Mouse (Mus musculus) MEL (cell line): Measurements from ENCODE around the gene Gm10271.

Source experiments
- CHD2 ChIP-seq: IDR thresholded peaks from 2 replicates; pipeline ENCODE4 v1.6.1; 2011; ENCODE audit warnings: low read length, improper control_type of control experiment
- CTCF ChIP-seq, 3 experiments: IDR thresholded peaks in 2 of 3; conservative IDR thresholded peaks in 1 of 3; 2 replicates each; pipeline ENCODE4 v1.5.1; 2011 to 2012; ENCODE audit warnings: low read length in 3 of 3, low read depth in 2 of 3, mild to moderate bottlenecking in 2 of 3, improper control_type of control experiment in 1 of 3, inconsistent platforms in 1 of 3, mixed read lengths in 1 of 3, moderate library complexity in 1 of 3; ENCODE audit not compliant: control insufficient read depth in 1 of 3, insufficient read depth in 1 of 3, poor library complexity in 1 of 3, severe bottlenecking in 1 of 3
- HCFC1 ChIP-seq: IDR thresholded peaks from 2 replicates; pipeline ENCODE4 v1.6.1; 2012; ENCODE audit warnings: low read depth, mild to moderate bottlenecking, inconsistent platforms, low read length, improper control_type of control experiment, moderate library complexity
- MAZ ChIP-seq: IDR thresholded peaks from 2 replicates; pipeline ENCODE4 v1.6.1; 2012; ENCODE audit warnings: low read depth, mild to moderate bottlenecking, inconsistent platforms, low read length, improper control_type of control experiment
- POLR2AphosphoS2 ChIP-seq: IDR thresholded peaks from 2 replicates; pipeline ENCODE4 v1.6.1; 2011; ENCODE audit warnings: low read length, improper control_type of control experiment
- POLR2AphosphoS5 ChIP-seq: IDR thresholded peaks from 2 replicates; pipeline ENCODE4 v1.6.1; 2012; ENCODE audit warnings: low read depth, borderline replicate concordance, mild to moderate bottlenecking, inconsistent platforms, low read length, moderate library complexity, mixed read lengths
- SIN3A ChIP-seq: IDR thresholded peaks from 2 replicates; pipeline ENCODE4 v1.6.1; 2012; ENCODE audit warnings: low read length, improper control_type of control experiment, inconsistent platforms
- SMC3 ChIP-seq: IDR thresholded peaks from 2 replicates; pipeline ENCODE4 v1.6.1; 2011; ENCODE audit warnings: low read depth, low read length, improper control_type of control experiment
- TAL1 ChIP-seq: IDR thresholded peaks from 2 replicates; pipeline ENCODE4 v1.6.1; 2012; ENCODE audit warnings: mild to moderate bottlenecking, inconsistent platforms, low read length, moderate library complexity, mixed read lengths
- USF1 ChIP-seq: IDR thresholded peaks from 2 replicates; pipeline ENCODE4 v1.6.1; 2014; ENCODE audit warnings: low read depth, mild to moderate bottlenecking, inconsistent platforms, low read length, improper control_type of control experiment, moderate library complexity
- ZNF384 ChIP-seq: IDR thresholded peaks from 2 replicates; pipeline ENCODE4 v1.6.1; 2012; ENCODE audit warnings: low read depth, mild to moderate bottlenecking, inconsistent platforms, low read length, improper control_type of control experiment

- no peak for TF ChIP-seq CTCF (IDR thresholded peaks at IDR 0.05 in 2 of 3, conservative IDR thresholded peaks at IDR 0.05 in 1 of 3; ENCODE audit: control insufficient read depth in 1 of 3, insufficient read depth in 1 of 3, low read depth in 2 of 3, low read length in 3 of 3, poor library complexity in 1 of 3, severe bottlenecking in 1 of 3)
- TF ChIP-seq ZNF384 = no peak
- TF ChIP-seq POLR2AphosphoS2 = no peak
- TF ChIP-seq POLR2AphosphoS5 = no peak
- TF ChIP-seq HCFC1 = no peak
- TF ChIP-seq USF1 = no peak
- no peak for TF ChIP-seq TAL1
- no peak for TF ChIP-seq MAZ
- TF ChIP-seq SMC3 = no peak
- TF ChIP-seq CHD2 = no peak
- TF ChIP-seq SIN3A = no peak
These were observed 37.4 kb downstream of the Gm10271 start for GRCm38 (mm10) chr10:116935028-116935427.
